Mouse (Mus musculus) CD4-positive, CD25-positive, alpha-beta regulatory T cell, adult 2 months (primary cell): ENCODE measurements around the gene Ier2.

Experiments used
- DNase-seq: peaks from one replicate; pipeline ENCODE4 v3.0.0-alpha.2; 2012; ENCODE audit warnings: low read depth, low spot score

The Ier2 gene

GRCm38 (mm10) chr8:84663483-84664327 lies 1.1 kb upstream of the Ier2 start:
- DNase-seq, result peak; percentile 90

- DNase-seq, result peak; percentile 72
Measured at GRCm38 (mm10) chr8:84661961-84662571, 586 bp downstream of the Ier2 start.

GRCm38 (mm10) chr8:84661458-84661871 lies 1.2 kb downstream of the Ier2 start:
- DNase-seq, result peak; percentile 85

- DNase-seq, result peak; percentile 67
Measured at GRCm38 (mm10) chr8:84660819-84661457, 1.7 kb downstream of the Ier2 start.

- DNase-seq, result peak; percentile 88
Measured at GRCm38 (mm10) chr8:84659936-84660818, 2.5 kb downstream of the Ier2 start.

- peak; percentile 44 for DNase-seq
Measured at GRCm38 (mm10) chr8:84658951-84659350, 3.7 kb downstream of the Ier2 start.

GRCm38 (mm10) chr8:84657680-84658079 lies 5.0 kb downstream of the Ier2 start:
- DNase-seq, result no peak

- no peak for DNase-seq
Measured at GRCm38 (mm10) chr8:84657203-84657602, 5.4 kb downstream of the Ier2 start.

- DNase-seq, result peak; percentile 86
Measured at GRCm38 (mm10) chr8:84656641-84657126, 6.0 kb downstream of the Ier2 start.

- no peak for DNase-seq
Measured at GRCm38 (mm10) chr8:84656191-84656525, 6.5 kb downstream of the Ier2 start.

- DNase-seq, result no peak
Measured at GRCm38 (mm10) chr8:84655336-84656190, 7.1 kb downstream of the Ier2 start.

- DNase-seq, result peak; percentile 44
Measured at GRCm38 (mm10) chr8:84654597-84654996, 8.1 kb downstream of the Ier2 start.

- no peak for DNase-seq
Measured at GRCm38 (mm10) chr8:84653092-84653631, 9.5 kb downstream of the Ier2 start.

GRCm38 (mm10) chr8:84650213-84650612 lies 12.4 kb downstream of the Ier2 start:
- no peak for DNase-seq

GRCm38 (mm10) chr8:84647461-84647901 lies 15.2 kb downstream of the Ier2 start:
- no peak for DNase-seq

GRCm38 (mm10) chr8:84646800-84647199 lies 15.9 kb downstream of the Ier2 start:
- DNase-seq, result no peak

GRCm38 (mm10) chr8:84643019-84643418 lies 19.6 kb downstream of the Ier2 start:
- no peak for DNase-seq

- DNase-seq, result no peak
Measured at GRCm38 (mm10) chr8:84641578-84642361, 20.9 kb downstream of the Ier2 start.

GRCm38 (mm10) chr8:84640617-84641294 lies 21.9 kb downstream of the Ier2 start:
- DNase-seq, result peak; percentile 25
